Mouse (Mus musculus) CH12.LX (cell line): ENCODE data around the gene Znrd1.

Experiments used
- CHD2 ChIP-seq: IDR thresholded peaks from 2 replicates; pipeline ENCODE4 v1.6.1; 2011; ENCODE audit warnings: low read length, improper control_type of control experiment
- CTCF ChIP-seq, 2 experiments: IDR thresholded peaks in 1 of 2; conservative IDR thresholded peaks in 1 of 2; 2 replicates each; pipeline ENCODE4 v1.5.1; 2011 to 2012; ENCODE audit warnings: low read depth in 2 of 2, low read length in 2 of 2, improper control_type of control experiment in 1 of 2, inconsistent platforms in 1 of 2, mild to moderate bottlenecking in 1 of 2, moderate library complexity in 1 of 2
- EP300 ChIP-seq: IDR thresholded peaks from 2 replicates; pipeline ENCODE4 v1.6.1; 2011; ENCODE audit warnings: low read length, improper control_type of control experiment
- MAX ChIP-seq: IDR thresholded peaks from 2 replicates; pipeline ENCODE4 v1.6.1; 2011; ENCODE audit warnings: low read length, improper control_type of control experiment
- MAZ ChIP-seq: IDR thresholded peaks from 2 replicates; pipeline ENCODE4 v1.6.1; 2012; ENCODE audit warnings: low read depth, mild to moderate bottlenecking, inconsistent platforms, low read length, improper control_type of control experiment, moderate library complexity
- MEF2A ChIP-seq: IDR thresholded peaks from 2 replicates; pipeline ENCODE4 v1.6.1; 2014; ENCODE audit warnings: low read depth, mild to moderate bottlenecking, inconsistent platforms, low read length, improper control_type of control experiment, borderline replicate concordance
- NELFE ChIP-seq: IDR thresholded peaks from 2 replicates; pipeline ENCODE4 v1.6.1; 2011; ENCODE audit warnings: low read depth, low read length, improper control_type of control experiment
- NRF1 ChIP-seq: IDR thresholded peaks from 2 replicates; pipeline ENCODE4 v1.6.1; 2014; ENCODE audit warnings: low read depth, mild to moderate bottlenecking, inconsistent platforms, low read length, improper control_type of control experiment, moderate library complexity
- POLR2A ChIP-seq: IDR thresholded peaks from 2 replicates; pipeline ENCODE4 v1.6.1; 2011; ENCODE audit warnings: low read depth, mild to moderate bottlenecking, improper control_type of control experiment, low read length
- UBTF ChIP-seq: IDR thresholded peaks from 2 replicates; pipeline ENCODE4 v1.6.1; 2012; ENCODE audit warnings: low read depth, mild to moderate bottlenecking, inconsistent platforms, low read length, improper control_type of control experiment, moderate library complexity
- USF1 ChIP-seq: IDR thresholded peaks from 2 replicates; pipeline ENCODE4 v1.6.1; 2014; ENCODE audit warnings: low read depth, mild to moderate bottlenecking, inconsistent platforms, low read length, improper control_type of control experiment
- ZC3H11A ChIP-seq: IDR thresholded peaks from 2 replicates; pipeline ENCODE4 v1.6.1; 2012; ENCODE audit warnings: low read depth, mild to moderate bottlenecking, inconsistent platforms, low read length, improper control_type of control experiment

GRCm38 (mm10) chr17:36927496-36928120, 30.8 kb downstream of the Znrd1 start:
- TF ChIP-seq MAX (no peak), CTCF (conservative IDR thresholded peaks at IDR 0.05 in 1 of 2, IDR thresholded peaks at IDR 0.05 in 1 of 2; ENCODE audit: low read depth in 2 of 2, low read length in 2 of 2) (no peak), POLR2A (no peak), EP300 (no peak), MAZ (no peak), ZC3H11A (no peak), UBTF (no peak), CHD2 (no peak), NELFE (no peak), MEF2A (no peak), USF1 (no peak), NRF1 (no peak)
